Mouse (Mus musculus) heart, adult 2 months (tissue): ENCODE data around the gene Hsbp1.

Source experiments
- CTCF ChIP-seq: fragments of 200-600 bp; IDR thresholded peaks from 2 replicates; pipeline ENCODE4 v1.8.1; 2022; ENCODE audit warnings: antibody characterized with exemption, mild to moderate bottlenecking, moderate library complexity
- EP300 ChIP-seq: fragments of 200-500 bp; IDR thresholded peaks from 2 replicates; pipeline ENCODE4 v1.6.1; 2011; ENCODE audit warnings: low read depth, low read length, control low read depth; ENCODE audit not compliant: insufficient read depth

DNA sequence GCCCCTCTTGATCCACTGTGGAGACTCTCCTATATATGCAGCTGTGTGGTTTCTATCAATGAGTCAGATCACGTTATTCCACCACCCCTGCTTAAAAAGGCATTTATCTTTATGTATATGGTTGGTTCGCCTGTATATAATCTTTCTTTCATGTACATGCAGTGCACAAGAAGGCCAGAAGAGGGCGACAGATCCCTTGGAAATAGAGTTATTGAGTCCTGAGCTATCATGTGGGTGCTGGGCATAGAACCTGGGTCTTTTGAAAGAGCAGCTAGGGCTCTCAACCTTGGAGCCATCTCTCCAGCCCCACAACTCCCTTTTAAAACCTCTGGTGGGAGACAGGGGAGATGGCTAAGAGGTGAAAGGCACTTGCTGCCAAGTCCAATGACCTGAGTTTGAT, 32.9 kb upstream of the Hsbp1 start:
- peak; percentile 75 for TF ChIP-seq CTCF
- TF ChIP-seq EP300: no peak
